ENCODE assay signal across 9 mouse cellular contexts in genomic region chr7:96834681-96835289, GRCm38 (mm10).
DNase-seq lines count a peak whose midpoint lies in the region; ATAC-seq and TF ChIP-seq lines count a peak whose summit lies in the region.
"Had no signal": no experiment of that assay in that cellular context is flagged by ENCODE, and none has a peak within 500 bp of the region (broad histone marks: within the 10 kb centered on the region; RNA-seq: fewer than 3 reads in every experiment).

No protein-coding gene starts in this region.

- WGBS in kidney, adult 2 months = 50% methylated on average over 6 of the region's 6 CpGs
- WGBS in neural tube, embryonic 13.5 days = 12% methylated on average over 6 of the region's 6 CpGs

- no peak overlapping the region for H3K27ac ChIP-seq in gastrocnemius, adult 2 months
- H3K27ac ChIP-seq in kidney, adult 2 months (ENCODE audit: insufficient read depth, low read depth, low read length) = no peak overlapping the region
- H3K27ac ChIP-seq in neural tube, embryonic 13.5 days (replicated peaks) = peak overlapping the region; percentile 73
- H3K27ac ChIP-seq: liver, embryonic 15.5 days had no signal

- H3K4me2 ChIP-seq in neural tube, embryonic 13.5 days = no peak overlapping the region
- H3K4me2 ChIP-seq: liver, embryonic 15.5 days had no signal

- H3K4me1 ChIP-seq in kidney, adult 2 months (ENCODE audit: control insufficient read depth, insufficient read depth, low read length) = no peaks in the 10 kb centered on the region
- peaks cover 47% of the 10 kb centered on the region for H3K4me1 ChIP-seq in neural tube, embryonic 13.5 days (replicated peaks)
- H3K4me1 ChIP-seq: liver, embryonic 15.5 days had no signal

- no peaks in the 10 kb centered on the region for H3K9me3 ChIP-seq in neural tube, embryonic 13.5 days
- H3K9me3 ChIP-seq: liver, embryonic 15.5 days had no signal

- TF ChIP-seq POLR2A in kidney, adult 2 months (IDR thresholded peaks at IDR 0.05; ENCODE audit: low read depth, low read length) = no peak

- H3K27me3 ChIP-seq in kidney, adult 2 months (replicated peaks; ENCODE audit: control insufficient read depth, insufficient read depth, low read length) = no peaks in the 10 kb centered on the region
- H3K27me3 ChIP-seq in neural tube, embryonic 13.5 days = no peaks in the 10 kb centered on the region

- ATAC-seq in neural tube, embryonic 13.5 days (ENCODE audit: low read depth) = peak; percentile 81

- DNase-seq in left cerebral cortex, postnatal 4 days = peak; percentile 72
- no peak for DNase-seq in left cerebral cortex, adult 11 months (ENCODE audit: low spot score)
- DNase-seq in adrenal gland, postnatal 10 days = peak; percentile 76
- peak; percentile 44 for DNase-seq in gastrocnemius, adult 2 months
- peak; percentile 62 for DNase-seq in kidney, adult 2 months
- DNase-seq in B cell, adult 2 months = no peak
- no peak for DNase-seq in frontal cortex, postnatal 10 days (ENCODE audit: low spot score in 2 of 2)

- intact Hi-C loops in left cerebral cortex, postnatal 4 days (cut with DNase I) = no loop called here
- intact Hi-C loops in gastrocnemius, adult 2 months (cut with DNase I) = no loop called here

- H3K36me3 ChIP-seq in kidney, adult 2 months (ENCODE audit: control insufficient read depth, insufficient read depth, low read length) = no peaks in the 10 kb centered on the region
- H3K36me3 ChIP-seq in neural tube, embryonic 13.5 days = peaks cover 15% of the 10 kb centered on the region
- H3K36me3 ChIP-seq: liver, embryonic 15.5 days had no signal

- H3K4me3 ChIP-seq in gastrocnemius, adult 2 months = no peak overlapping the region
- H3K4me3 ChIP-seq in kidney, adult 2 months (ENCODE audit: insufficient read depth, low read depth, low read length) = no peak overlapping the region
- no peak overlapping the region for H3K4me3 ChIP-seq in neural tube, embryonic 13.5 days
- H3K4me3 ChIP-seq: liver, embryonic 15.5 days had no signal

- H3K9ac ChIP-seq in neural tube, embryonic 13.5 days = peak overlapping the region; percentile 22; the same call in 1 of the 2 replicates
- H3K9ac ChIP-seq: liver, embryonic 15.5 days had no signal

- TF ChIP-seq CTCF in gastrocnemius, adult 2 months (IDR thresholded peaks at IDR 0.05) = no peak
- no peak for TF ChIP-seq CTCF in kidney, adult 2 months (conservative IDR thresholded peaks at IDR 0.05; ENCODE audit: insufficient read depth, insufficient read length, low read depth, low read length)

Comparison
In these comparisons a context has a peak if more than half of its experiments do, and no peak if none do; other contexts are left out.
1. DNase-seq: peak in left cerebral cortex, postnatal 4 days (single experiment), adrenal gland, postnatal 10 days (single experiment), gastrocnemius, adult 2 months (single experiment) and kidney, adult 2 months (single experiment); none in left cerebral cortex, adult 11 months (single experiment), B cell, adult 2 months (0 of 2) and frontal cortex, postnatal 10 days (0 of 2).